Mouse (Mus musculus): ENCODE measurements around the gene Shank3.

Gene Shank3

DNA sequence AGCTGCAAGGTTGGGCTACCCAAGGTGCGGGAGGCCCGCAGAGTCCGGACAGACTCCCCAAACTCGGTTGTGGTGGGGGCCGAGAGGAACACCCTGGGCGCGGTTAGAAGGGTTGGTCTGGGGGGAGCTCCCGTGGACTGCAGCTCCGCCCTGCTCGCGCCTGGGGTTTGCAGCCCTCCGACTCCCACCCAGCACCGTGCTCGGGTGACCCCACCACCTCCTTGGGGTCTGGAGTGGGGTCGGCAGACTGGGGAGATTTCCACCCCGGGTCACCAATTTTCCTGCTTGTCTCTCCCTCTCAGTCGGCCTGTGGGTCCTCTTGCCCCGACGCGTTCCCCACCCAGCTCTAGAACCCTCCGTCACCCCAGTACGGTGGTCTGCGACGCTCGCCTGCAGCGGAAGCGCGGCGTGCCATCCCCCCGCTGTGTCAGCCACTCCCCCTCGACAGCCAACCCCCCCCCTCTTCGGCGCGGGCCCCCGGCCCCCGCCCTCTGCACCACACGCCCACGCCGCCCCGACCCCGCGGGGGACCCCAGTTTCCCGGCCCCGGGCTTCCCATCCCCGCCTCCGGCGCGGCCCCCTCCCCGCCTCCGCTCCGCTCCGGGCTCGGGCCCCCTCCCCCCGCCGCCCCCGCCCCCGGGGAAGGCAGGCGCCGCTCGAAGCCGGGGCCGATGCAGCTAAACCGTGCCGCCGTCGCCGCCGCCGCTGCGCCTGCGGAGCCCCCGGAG, at the start of gene Shank3:
TSS of gene Shank3 (plus strand) at position 663 of the 728 bp plus-strand sequence.
- DNase-seq (ENCODE audit: low read depth): no peak

DNA sequence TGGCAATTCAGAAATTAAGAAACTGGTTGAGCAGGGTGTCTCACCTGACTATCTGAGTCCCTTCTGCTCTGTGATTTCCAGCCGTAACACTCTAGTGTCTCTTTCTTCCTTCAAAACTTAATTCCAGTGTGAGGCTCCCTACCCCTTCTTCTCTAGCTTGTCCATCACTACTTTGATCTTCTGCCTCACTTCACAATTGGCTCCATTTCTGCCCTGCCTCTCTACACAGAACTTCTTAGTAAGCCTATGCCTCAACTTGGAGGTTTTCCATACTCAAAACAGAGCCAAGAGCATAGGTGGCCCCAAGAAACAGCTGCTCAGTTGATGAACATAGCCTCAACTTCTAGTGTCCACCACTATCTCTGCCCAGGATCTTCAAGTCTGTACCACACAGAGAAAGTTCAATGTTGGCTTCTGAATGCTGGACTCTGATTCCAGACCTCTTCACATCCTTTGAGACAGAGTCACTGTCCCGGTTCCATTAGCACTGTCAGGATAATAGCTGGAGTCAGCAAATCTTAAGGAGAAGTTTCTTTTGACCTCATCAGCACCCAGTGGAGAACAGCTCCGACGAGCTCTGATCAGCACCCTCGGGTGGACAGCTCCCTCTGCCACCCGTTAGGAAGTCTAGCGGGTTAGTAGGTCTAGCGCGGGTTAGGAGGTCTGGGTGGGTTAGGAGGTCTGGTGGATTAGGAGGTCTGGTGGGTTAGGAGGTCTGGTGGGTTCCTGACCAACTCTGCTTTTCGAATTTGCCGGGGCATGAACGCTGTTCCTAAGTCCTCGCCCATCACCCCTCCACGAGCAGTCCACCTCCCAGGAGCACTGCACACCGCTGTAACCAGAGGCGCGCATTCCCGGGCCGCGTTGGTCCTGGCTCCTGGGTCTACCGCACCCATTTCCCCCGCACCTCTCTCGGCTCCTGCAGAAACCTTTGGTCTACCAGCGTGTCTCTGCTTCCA, 46.2 kb upstream of the Shank3 start:
- peak; percentile 67 for DNase-seq (ENCODE audit: low read depth)

DNA sequence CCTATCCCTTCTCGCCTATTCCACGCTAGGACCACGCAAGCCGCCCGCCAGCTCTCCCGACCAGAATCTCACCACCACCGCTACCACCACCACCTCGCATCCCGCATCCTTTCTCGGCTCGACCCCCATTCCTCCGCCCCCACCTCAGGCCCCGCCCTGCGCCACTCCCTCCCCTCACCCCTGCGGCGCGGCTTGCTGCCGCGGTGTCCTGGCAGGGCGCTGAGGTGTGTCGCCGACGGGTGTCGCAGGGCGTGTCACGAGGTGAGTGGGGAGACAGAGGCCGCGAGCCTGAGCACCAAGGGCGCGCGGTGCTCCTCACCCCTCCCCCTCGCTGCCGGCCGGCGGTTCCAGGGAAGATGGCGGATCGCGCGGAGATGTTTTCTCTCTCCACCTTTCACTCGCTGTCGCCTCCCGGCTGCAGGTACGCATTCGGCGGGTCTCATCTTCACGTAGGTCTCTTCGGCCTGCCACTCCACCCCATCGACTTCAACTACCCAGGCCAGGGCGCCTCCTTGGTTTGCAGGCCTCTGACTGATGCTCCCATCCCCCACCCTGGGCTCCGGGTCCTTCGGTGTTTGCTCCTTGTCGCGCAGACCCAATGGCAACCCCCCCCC, 45.5 kb upstream of the Shank3 start, which contains the start of gene Mapk8ip2:
TSS of gene Mapk8ip2 (plus strand) at position 49 of the 614 bp plus-strand sequence.
- DNase-seq (ENCODE audit: low read depth): no peak

DNA sequence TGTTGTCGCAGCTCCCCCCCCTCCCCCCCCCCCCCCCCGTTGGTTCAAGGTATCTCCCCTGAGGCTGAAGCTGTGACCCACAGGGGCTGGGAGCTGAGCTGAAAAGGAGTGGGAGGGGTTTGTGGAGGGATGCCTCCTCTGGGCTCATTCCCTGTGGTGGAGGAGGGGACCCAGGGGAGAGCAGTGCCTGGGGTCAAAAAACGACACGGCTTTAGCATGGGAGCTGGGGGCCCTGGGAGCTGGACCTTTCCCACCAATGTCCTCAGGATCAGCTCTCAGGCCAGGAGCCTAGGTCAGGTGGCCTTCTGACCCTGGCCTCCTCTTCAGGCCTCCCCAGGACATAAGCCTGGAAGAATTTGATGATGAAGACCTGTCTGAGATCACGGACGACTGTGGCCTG, 44.6 kb upstream of the Shank3 start:
- no peak for DNase-seq (ENCODE audit: low read depth)

DNA sequence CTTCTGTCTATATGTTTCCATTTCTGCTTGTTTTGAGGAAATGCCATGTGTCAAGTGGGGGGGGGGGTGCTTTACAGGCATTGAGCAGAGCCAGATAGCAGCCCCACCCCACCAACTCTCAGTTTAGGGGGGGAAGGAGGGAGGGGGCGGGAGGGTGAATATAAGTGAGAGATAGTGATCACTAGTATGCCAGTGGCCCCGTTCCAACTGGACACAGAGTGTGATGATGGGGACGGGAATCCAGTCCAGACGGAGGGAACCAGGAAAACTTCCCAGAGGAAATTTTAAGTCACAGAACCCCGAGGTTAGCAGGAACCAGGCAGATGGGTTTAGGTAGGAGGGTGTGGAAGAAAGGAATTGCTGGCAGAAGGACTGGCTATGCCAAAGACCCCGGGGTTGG, 43.8 kb upstream of the Shank3 start:
- DNase-seq (ENCODE audit: low read depth): no peak

DNA sequence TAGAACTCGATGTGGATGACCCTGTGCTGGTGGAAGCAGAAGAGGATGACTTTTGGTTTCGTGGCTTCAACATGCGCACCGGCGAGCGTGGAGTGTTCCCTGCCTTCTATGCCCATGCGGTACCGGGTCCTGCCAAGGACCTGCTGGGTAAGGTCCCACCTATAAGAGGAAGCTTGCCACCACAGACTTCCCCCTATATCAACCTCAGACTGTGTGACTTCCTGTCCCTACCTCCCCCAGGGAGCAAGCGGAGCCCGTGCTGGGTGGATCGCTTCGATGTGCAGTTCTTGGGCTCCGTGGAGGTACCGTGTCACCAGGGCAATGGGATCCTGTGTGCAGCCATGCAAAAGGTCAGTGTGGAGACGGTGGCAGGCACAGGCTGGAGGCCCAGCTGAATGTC, 40.5 kb upstream of the Shank3 start:
- no peak for DNase-seq (ENCODE audit: low read depth)

DNA sequence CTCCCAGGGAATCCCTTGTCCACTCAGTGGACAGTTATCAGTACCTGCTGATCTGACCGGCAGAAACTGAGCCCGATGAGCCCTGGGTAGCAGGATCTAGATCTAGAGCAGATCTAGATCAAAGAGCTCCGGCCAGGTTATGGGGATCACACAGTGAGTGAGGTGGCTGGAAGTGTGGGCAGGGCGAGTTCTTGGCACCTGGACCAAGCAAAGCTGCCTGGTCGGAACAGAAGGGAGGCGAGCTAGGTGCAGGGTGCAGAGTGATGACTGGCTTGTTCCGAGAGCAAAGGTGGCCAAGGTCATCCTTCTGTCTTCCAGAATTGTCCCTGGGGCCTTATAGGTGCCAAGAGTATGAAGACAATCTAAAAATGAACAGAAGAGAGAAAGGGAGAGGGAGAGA, 39.6 kb upstream of the Shank3 start:
- DNase-seq (ENCODE audit: low read depth): no peak

DNA sequence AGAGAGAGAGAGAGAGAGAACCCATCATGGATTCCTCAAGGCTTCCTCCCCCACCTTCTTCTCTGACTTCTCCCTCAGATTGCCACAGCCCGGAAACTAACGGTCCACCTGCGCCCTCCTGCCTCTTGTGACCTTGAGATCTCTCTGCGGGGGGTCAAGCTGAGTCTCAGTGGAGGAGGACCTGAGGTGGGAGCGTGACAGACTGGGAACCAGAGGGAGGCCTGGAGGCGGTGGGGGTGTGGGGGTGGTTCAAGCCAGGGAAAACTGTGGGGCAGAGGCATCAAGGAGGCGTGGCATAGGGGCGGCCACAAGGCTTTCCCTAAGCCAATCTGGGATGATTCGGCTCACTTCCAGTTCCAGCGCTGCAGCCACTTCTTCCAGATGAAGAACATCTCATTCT, 39.1 kb upstream of the Shank3 start:
- no peak for DNase-seq (ENCODE audit: low read depth)

DNA sequence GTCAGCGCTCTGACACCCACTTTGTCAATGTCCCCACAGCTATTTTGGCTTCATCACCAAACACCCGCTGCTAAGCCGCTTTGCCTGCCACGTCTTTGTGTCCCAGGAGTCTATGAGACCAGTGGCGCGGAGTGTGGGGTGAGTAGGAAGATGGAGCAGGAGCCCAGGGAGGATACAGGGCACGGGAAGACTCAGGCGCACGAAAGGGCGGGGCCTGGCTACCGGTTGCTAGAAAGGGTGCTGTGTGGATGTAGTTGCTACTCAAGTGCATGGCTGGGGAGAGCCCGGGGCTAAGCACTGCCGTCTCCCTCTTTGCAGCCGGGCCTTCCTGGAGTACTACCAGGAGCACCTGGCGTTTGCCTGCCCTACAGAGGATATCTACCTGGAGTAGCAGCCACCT, 38.1 kb upstream of the Shank3 start:
- no peak for DNase-seq (ENCODE audit: low read depth)

DNA sequence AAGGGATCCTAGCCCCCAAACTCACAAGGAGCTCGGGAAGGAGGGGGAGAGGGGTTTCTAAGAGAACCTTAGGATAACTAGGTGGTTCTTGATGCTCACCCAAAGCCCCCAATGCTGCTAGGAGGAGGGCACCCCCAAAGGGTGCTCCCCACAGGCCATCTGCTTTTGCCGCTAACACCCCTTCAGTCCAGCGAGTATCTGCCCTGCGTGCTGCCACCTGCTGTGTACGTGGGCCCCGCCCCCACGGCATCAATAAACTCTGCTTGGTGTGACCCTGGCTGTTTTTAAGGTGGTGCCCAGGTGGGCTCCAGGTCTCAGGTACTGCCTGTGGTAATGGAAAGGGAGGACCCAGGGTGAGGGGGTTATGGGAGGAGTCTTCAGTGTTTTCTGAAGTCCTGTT, 37.2 kb upstream of the Shank3 start:
- no peak for DNase-seq (ENCODE audit: low read depth)

DNA sequence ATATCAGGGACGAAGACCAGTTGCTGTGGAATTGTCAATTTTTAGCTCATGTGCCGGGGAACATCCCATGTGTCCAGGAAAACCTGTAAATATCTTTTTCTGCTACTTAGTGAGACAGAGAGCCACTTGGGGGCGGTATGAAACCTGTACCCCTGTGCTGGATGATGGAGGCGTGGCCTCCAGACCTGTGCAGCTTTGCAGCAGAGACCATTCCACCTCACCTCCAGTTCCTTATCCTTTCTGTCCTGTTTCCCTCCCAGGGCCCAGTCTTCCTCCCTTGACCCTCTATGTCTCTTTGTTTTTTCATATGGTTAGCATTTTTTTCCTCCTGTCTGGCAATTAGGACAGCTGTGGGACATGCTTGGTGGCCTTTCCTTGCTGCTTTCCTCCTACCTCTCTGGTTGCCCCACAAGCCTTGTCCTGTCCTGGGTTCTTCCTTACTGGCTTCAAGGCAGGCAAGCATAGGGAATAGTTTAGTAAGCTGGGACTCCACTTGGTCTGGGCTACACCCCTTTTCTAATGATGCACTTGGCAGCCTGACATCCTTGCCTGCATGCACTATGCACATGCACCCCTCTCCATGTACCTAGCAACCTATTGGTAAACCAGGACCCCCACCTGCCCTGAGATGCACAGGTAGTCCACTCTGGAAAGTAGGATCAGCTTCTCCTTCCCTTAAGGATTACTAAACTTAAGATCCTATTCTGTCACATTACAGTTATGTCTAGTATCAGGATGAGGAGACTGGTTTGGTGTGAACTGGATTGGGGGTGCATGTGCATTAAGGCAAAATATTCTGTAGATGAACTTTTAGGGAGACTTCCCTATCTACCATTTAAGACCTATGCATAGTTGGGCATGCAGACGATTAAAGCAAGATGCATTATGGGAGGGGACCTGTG, 35.8 kb upstream of the Shank3 start:
- no peak for DNase-seq (ENCODE audit: low read depth)

DNA sequence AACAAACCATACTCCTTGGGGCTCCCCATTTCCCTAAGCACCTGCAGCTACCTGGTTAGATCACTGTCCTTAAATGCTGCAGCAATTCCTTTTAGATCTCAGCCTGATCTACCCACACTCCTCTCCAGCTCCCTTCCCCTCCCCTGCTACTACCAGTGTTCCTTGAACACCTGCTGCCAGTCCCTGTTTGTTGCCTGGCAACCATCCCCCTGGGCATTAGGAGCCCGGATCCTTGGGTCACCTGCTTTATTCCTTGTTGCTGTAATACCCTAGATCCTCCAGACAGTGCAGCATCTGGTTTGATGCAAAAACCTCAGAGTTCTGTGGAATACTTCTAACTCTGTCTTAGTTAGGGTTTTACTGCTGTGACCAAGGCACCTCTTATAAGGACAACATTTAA, 34.4 kb upstream of the Shank3 start:
- DNase-seq (ENCODE audit: low read depth): no peak

DNA sequence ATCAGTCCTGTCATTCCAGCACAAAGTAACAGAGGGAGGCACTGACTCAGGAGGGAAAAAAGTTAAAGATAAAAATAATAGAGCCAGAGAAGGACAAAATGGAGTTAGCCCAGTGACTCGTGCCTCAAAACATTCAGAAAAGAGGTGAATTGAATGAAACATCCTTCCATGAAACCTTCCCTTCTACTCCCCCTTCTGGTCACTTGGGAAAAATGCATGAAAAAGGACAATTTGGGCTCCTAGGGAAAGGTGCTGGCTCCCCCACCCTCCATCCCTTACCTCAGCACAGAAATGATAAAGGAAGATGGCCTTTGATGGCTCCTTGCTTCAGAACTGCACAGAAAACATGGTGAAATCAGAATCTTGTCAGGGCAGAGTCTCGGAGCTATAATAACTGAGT, 30.8 kb upstream of the Shank3 start:
- no peak for DNase-seq (ENCODE audit: low read depth)

DNA sequence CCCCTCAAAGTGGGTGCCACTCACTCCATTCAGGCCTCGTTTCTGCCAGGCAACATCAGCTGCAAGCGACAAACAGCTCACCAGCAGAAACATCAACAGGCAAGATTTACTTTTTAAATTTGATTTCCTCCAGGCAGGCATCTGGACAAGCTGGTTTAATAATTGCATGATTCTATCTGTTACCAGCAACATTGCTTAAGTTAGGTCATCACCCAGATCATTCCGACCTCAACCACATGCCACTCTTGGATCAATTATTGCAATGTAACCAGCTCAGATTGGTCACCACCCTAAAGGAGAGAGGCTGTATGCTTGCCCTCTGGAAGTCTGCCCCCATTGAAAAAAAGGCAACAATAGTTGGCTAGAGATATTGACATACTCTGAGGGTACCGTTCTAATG, 27.9 kb upstream of the Shank3 start:
- DNase-seq (ENCODE audit: low read depth): no peak

DNA sequence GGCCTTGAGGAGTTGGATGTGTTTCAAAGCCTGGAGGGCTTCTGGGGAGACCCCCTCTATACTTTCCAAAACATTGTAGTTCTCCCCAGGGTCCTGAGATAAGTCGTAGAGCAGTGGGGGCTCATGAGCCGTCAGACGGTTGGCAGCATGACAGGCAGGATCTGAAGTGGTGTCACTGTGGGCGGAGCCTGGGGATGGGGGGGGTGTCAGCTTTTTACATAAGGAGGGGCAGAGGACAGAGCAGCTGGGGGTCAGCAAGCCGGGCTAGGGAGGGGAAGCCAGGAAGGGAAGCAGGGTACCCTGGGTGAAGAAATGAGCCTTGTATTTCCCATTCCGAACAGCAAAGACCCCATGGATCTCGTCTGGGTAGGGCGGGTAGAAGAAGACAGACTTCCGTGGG, 26.1 kb upstream of the Shank3 start:
- DNase-seq (ENCODE audit: low read depth): no peak

DNA sequence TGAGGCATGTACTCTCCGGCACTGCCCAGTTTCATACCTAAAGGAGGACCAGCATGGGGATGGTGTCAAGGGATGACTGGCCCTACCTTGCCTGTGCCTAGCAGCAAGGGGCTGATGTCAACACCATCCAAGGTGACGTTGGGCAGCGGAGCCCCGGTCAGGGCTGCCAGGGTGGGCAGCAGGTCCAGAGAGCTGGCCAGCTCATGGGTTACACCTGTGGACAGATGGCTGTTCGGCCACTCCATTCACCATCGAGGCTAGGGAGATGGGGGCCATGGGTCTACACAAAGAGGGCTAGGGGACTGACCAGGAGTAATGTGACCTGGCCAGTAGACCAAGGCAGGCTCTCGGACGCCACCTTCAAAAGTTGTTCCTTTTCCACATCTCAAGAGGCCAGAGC, 25.5 kb upstream of the Shank3 start:
- no peak for DNase-seq (ENCODE audit: low read depth)

DNA sequence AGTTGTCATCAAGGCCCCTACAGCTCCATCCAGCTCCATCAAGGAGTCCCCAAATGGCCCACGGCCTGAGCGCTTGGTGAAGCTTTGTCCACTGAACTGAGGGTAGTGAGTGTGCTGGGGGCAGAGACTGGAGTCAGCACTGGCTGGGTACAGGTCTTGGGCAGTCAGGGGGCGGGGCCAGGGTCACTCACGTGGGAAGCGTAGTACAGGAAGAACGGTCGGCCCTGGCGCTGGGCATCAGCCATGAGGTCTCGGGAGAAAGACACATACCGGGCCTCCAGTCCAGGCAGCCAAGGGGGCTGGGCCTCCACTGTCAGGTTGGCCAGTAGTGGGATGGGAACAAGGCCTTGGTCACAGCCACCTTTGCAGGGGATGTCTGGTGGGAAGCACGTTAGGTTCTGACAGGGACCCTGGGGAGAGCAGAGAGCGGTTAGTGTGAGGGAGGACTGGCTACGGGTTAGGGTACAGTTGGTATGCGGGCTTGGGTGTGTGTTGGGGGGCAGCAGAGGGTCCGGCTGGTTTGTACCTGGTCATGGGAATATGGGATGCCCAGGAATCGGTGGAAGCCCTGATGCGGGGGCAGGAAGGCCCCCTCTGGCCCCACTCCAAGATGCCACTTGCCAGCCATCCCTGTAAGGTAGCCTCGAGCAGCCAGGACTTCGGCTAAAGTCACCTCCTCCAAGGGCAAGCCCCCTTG, 24.7 kb upstream of the Shank3 start:
- no peak for DNase-seq (ENCODE audit: low read depth)

DNA sequence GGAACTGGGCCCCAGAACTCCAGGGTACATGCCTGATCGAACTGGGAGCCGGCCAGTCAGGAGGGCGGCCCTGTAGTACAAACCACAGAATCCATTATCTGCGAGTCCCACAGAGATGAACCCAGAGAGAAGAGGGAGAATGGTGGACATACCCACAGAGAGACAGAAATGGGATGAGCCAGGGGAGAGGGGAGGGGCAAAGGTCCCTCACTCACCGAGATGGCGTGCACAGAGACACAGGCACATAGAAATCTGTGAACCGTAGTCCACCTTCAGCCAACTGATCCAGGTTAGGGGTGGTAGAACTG, 24.2 kb upstream of the Shank3 start:
- no peak for DNase-seq (ENCODE audit: low read depth)

DNA sequence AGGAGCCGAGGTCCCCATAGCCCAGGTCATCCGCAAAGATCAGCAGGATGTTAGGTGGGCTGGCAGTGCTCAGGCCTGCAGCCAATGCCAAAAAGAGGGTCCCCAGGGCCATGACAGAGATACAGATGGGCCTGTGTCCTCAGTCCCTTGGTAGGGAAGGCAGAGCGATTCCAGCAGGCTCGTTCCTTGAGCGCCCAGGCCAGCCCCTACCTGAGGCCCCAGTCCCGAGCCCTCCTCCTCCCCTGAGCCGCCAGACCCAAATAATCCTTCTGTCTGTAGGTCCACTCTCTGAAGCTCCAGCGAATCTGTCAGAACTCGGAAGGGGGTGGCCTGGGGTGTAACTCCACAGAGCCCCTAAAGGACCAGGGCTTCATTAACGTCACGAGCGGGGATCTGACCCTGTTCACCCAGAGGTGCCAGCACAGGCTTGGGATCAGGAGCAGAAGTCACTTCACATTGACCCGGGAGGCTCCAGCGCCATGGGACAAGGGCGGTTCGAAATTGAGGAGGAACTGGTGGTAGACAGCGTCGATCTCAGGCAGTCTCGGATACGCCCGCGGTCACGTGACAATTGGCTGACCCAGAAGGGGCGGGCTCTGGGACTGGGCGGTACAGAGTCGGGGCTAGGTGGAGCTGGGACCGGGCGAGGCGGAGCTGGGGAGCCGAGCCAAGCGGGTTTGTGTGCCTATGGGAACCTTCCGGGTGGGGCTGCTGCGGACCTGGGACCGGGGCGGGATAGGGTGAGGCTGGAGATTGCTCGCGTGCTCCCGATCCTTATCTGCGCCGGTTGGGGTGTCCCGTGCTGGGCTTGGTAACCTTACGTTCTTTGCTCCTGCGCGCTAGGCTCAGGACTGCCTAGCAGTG, 23.6 kb upstream of the Shank3 start:
- DNase-seq (ENCODE audit: low read depth): peak; percentile 91

DNA sequence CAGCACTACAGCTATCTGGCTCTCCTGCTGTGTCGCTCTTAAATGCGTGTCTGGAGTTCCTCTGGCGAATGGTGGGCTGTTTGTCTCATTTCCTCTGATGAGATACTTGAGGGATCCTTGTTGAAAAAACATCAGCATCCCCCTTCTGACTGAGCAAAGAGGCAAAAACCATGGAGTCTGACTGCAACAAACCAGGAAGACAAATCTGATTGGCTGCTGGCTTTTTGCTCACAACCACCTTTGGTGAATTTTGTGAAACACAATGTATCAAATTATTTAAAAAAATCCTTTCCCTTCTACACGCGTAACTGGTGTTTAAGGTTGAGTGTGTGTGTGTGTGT, 23.0 kb upstream of the Shank3 start:
- no peak for DNase-seq (ENCODE audit: low read depth)

DNA sequence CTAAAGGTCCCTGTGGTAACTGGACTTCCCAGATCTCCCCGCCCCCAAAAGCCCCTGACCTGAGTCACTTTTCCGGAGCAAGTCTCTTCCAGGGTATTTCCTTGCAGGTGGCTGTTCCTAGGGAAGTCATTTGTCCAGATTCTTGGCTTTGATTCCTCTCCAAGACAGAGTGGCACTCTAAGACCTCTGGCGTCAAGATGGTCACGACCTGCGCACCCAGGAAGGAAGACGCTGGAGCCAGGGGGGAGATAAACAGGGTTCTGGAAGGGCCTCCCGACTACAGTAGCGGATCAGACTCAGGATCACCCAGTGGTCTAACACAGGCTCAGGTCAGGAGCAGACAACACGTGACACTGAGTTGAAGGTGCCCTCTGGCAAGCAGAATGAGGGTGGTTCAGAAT, 22.3 kb upstream of the Shank3 start, which contains the start of gene Arsa:
TSS of gene Arsa (minus strand) at position 335 of the 401 bp plus-strand sequence.
- DNase-seq (ENCODE audit: low read depth): no peak

Data from c-Kit-positive CD71-positive TER-119-negative erythroid progenitor cells, embryonic 14.5 days (primary cell).